Mouse (Mus musculus): ENCODE results near the gene Amotl1. TPM values are rescaled to one million over a fixed set of nuclear protein-coding genes. Genes with fewer than 3 reads are reported as not detected.

Gene Amotl1
- polyA plus RNA-seq, 1 experiment = not detected

DNA sequence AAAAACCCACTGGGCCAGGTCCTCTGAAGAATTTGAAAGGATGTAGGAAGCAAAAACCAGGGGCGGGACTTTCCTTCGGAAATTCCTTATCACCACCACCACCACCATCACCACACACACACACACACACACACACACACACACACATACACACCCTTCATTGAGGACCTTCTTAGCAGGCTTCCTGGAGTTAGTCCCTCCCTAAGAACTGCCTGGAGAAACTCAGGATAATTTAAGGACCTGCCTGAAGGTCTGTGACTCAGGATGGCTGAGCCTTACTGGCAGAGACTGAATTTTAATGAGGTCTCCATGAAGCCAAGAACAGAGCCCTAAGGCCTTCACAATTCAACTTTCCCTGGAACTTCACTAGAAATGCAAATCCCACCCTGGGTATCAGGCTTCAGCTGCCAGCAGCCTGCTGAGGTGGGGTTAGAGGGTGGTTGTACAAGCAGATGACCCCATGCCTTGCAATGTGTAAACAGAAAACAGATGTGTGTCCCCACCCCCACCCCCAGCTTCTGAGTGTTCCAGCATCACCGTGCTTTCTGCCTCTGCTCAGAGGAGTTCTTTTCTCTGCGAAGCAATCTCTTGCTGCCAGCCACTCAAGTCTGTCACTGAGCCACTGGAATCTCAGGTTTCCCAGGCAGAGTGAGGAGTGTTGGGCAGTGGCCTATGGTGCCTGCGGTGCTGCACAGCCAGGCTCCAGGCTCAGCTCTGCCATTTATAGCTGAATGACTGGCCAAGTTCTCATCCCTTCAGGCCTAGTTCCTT lies 2.4 kb downstream of the Amotl1 start:
- Histone ChIP-seq H3K4me3 (replicated peaks) (no peak overlapping the region), H3K36me3 (replicated peaks; ENCODE audit: low read length) (no peaks in the 10 kb centered on the region), H3K4me1 (peaks cover 19% of the 10 kb centered on the region), H3K27me3 (replicated peaks) (peaks cover 83% of the 10 kb centered on the region), H3K9me3 (peaks cover 10% of the 10 kb centered on the region)
- TF ChIP-seq FLI1 (IDR thresholded peaks at IDR 0.05; ENCODE audit: low read length) (no peak), GATA1 (IDR thresholded peaks at IDR 0.05; ENCODE audit: borderline replicate concordance, low read length) (no peak)

DNA sequence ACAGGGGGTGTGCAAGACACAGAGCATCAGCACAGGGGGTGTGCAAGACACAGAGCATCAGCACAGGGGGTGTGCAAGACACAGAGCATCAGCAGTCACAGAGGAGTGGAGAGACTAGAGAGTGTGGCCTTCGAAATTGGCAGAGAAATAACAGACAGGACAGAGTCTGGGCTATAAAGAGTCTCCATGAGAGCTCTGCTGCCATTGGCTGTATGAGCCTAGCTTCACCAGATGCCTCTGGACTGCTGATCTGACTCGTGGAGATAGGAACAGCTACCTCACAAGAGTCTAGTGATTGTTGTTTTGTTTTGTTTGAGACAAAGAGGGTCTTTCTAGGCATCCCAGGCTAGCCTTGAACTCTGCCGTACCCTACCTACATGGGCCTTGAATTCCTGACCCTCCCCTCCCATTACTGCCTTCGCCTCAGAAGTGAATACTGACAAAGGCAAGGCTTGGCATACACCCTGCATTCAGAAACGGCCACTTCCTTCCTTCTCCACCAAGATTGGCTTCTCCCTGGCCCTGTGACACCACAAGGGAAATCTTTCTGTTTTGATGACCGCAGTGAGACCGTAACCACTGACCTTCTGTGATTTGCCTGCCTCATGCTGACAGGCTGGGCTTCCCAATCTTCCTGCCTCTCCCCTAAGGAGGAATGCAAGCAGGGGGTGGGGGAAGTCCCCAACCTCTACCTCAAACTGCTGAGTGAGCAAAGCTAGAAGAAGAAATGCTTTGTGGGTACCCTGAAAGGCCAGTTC lies 3.4 kb downstream of the Amotl1 start:
- H3K27me3 ChIP-seq (replicated peaks) = peaks cover 89% of the 10 kb centered on the region
- TF ChIP-seq FLI1 (IDR thresholded peaks at IDR 0.05; ENCODE audit: low read length) (no peak), GATA1 (IDR thresholded peaks at IDR 0.05; ENCODE audit: borderline replicate concordance, low read length) (no peak)
- H3K4me3 ChIP-seq (replicated peaks) = peak overlapping the region; percentile 7
- H3K4me1 ChIP-seq = peaks cover 19% of the 10 kb centered on the region
- H3K36me3 ChIP-seq (replicated peaks; ENCODE audit: low read length) = no peaks in the 10 kb centered on the region
- H3K9me3 ChIP-seq = peaks cover 7% of the 10 kb centered on the region

DNA sequence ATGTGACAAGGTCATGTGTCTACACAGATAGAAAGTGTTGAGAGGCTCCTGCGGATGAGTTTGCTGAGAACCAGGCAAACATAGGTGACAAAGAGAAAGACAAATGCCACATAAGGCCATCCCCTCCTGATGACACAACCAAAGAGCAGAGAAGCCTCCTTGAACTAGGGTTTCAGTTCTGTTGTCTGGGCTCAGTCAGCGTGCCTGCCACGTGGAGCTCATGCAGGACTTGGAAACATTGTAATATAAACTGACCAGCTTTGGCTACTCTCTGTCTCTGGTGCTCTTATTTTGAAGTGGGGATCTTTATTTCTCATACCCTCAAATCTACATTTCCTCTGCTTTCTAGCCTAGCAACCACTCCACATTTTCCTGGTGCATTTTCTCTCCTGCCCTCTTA lies 8.6 kb downstream of the Amotl1 start:
- Histone ChIP-seq H3K4me1 (peaks cover 4% of the 10 kb centered on the region; the same call in 1 of the 2 replicates), H3K27me3 (replicated peaks) (peaks cover 94% of the 10 kb centered on the region), H3K9me3 (no peaks in the 10 kb centered on the region), H3K36me3 (replicated peaks; ENCODE audit: low read length) (no peaks in the 10 kb centered on the region), H3K4me3 (replicated peaks) (no peak overlapping the region)
- no peak for TF ChIP-seq GATA1 (IDR thresholded peaks at IDR 0.05; ENCODE audit: borderline replicate concordance, low read length)
- no peak for TF ChIP-seq FLI1 (IDR thresholded peaks at IDR 0.05; ENCODE audit: low read length)

DNA sequence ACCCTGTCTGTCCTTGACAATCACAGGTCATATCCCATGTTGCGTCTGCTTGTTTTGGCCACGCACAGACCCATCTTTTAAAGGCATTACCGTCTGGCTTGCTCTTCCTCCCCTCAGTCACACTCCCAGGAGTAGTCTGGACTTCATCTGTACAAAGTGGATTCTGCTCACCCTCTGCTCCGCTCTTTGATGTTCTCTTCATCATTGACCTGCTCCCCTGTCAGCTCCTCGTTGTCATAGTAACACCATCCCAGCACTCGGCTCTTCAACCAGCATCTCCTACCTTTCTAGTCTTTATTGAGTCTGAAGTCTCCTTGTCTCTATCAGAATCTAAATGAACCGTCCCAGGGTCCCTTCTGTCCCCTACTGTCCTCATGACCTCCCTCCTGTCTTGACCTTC lies 9.3 kb downstream of the Amotl1 start:
- no peak overlapping the region for H3K4me3 ChIP-seq (replicated peaks)
- no peaks in the 10 kb centered on the region for H3K4me1 ChIP-seq
- TF ChIP-seq FLI1 (IDR thresholded peaks at IDR 0.05; ENCODE audit: low read length) (no peak), GATA1 (IDR thresholded peaks at IDR 0.05; ENCODE audit: borderline replicate concordance, low read length) (no peak)
- no peaks in the 10 kb centered on the region for H3K9me3 ChIP-seq
- peaks cover 92% of the 10 kb centered on the region for H3K27me3 ChIP-seq (replicated peaks)
- no peaks in the 10 kb centered on the region for H3K36me3 ChIP-seq (replicated peaks; ENCODE audit: low read length)

DNA sequence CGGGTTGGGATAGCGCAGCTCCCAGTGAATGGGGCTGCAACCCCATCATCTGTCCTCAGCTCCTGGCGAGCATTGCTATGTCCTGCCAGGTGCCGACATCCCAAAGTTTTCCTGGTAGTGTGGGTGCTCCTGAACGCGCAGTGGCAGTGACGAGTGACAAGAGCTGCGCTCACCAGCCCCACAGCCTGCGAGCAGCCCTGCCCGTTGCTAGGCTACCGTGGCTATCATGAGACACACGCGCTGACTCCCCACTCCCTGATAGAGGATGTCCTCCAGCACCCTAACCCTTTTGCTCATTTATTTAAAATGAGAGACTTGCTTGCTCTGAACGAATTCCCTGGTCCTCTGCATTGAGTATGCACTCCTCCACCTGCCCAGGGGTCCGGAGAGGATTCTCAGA lies 10.7 kb downstream of the Amotl1 start:
- no peaks in the 10 kb centered on the region for H3K36me3 ChIP-seq (replicated peaks; ENCODE audit: low read length)
- peaks cover 88% of the 10 kb centered on the region for H3K27me3 ChIP-seq (replicated peaks)
- H3K4me1 ChIP-seq = no peaks in the 10 kb centered on the region
- H3K4me3 ChIP-seq (replicated peaks) = no peak overlapping the region
- H3K9me3 ChIP-seq = peaks cover 1% of the 10 kb centered on the region
- TF ChIP-seq FLI1 (IDR thresholded peaks at IDR 0.05; ENCODE audit: low read length) (no peak), GATA1 (IDR thresholded peaks at IDR 0.05; ENCODE audit: borderline replicate concordance, low read length) (no peak)

DNA sequence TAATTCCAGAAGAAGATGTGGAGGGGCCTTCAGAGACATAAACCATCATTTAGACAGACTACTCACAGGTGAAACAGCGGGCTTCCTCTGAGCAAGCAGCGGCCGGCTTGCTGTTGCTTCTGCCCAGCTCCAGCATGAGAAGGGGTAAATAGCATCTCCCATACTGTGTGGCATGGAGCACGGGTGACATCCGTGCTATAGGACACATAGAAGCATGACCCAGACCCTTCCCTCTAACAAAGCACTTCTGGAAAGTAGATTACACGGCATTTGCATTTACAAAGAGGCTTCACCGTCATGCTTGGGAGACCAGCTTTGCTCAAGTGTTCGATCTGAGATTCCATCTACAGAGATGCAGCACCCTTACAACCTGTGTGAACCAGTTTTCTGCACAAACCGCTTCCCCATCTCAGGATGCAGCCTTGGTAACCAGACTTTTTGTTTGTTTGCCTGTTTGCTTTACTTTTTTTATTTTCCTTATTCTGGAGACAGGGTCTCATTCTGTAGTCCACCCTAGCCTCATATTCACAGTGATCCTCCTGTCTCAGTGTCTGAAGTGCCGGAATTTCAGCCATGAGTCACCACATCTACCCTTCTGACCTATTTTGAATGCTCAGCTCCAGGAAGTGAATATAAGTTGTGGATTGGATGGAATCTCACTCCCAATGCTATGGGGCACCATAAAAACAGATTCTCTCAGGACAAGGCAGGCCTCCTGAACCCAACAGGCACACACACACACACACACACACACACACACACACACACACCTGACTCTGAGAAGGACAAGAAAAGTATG lies 12.3 kb downstream of the Amotl1 start:
- no peak overlapping the region for H3K4me3 ChIP-seq (replicated peaks)
- no peak for TF ChIP-seq GATA1 (IDR thresholded peaks at IDR 0.05; ENCODE audit: borderline replicate concordance, low read length)
- TF ChIP-seq FLI1 (IDR thresholded peaks at IDR 0.05; ENCODE audit: low read length) = no peak
- H3K36me3 ChIP-seq (replicated peaks; ENCODE audit: low read length) = no peaks in the 10 kb centered on the region
- no peaks in the 10 kb centered on the region for H3K4me1 ChIP-seq
- peaks cover 8% of the 10 kb centered on the region for H3K9me3 ChIP-seq
- H3K27me3 ChIP-seq (replicated peaks) = peaks cover 78% of the 10 kb centered on the region

DNA sequence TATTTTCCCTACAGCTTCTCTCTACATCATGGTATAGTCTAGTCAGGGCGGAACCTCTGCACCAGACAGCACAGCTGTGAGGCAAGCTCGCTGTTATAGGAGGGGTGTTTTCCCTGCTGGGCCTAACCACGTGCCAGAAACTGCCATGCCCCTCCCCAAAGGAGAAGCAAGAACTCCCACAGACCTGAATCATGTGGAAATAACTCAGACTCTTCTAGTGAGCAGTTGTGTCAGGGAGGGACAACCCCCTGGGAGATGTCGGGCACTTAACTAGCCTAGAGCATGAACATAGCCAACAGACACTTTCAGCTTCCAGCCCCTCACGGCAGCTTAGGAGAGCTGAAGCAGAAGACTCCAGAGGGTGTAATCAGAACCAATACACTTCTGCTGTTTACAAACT lies 13.1 kb downstream of the Amotl1 start:
- H3K36me3 ChIP-seq (replicated peaks; ENCODE audit: low read length) = no peaks in the 10 kb centered on the region
- TF ChIP-seq FLI1 (IDR thresholded peaks at IDR 0.05; ENCODE audit: low read length) (no peak), GATA1 (IDR thresholded peaks at IDR 0.05; ENCODE audit: borderline replicate concordance, low read length) (no peak)
- no peaks in the 10 kb centered on the region for H3K4me1 ChIP-seq
- H3K9me3 ChIP-seq = peaks cover 8% of the 10 kb centered on the region
- peaks cover 77% of the 10 kb centered on the region for H3K27me3 ChIP-seq (replicated peaks)
- H3K4me3 ChIP-seq (replicated peaks) = no peak overlapping the region

DNA sequence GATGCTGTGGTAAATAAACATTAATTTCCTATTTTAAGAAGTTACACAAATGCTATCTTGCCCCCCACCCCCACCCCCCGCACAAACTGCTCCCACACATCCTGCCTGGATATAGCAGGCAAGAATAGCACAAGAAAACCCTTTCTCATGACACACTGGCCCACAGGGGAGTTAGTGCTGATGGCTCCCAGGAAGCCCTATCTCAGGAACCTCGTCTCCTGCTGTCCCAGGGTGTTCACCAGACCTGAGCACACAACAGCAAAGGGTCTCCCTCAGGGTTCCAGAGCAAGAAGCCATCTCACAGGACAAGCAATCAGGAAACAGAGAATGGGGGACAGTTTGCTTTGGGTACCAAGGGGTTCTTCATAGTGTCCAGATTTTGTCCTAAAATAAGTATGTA lies 17.3 kb downstream of the Amotl1 start:
- no peaks in the 10 kb centered on the region for H3K36me3 ChIP-seq (replicated peaks; ENCODE audit: low read length)
- peaks cover 75% of the 10 kb centered on the region for H3K27me3 ChIP-seq (replicated peaks)
- H3K9me3 ChIP-seq = peaks cover 8% of the 10 kb centered on the region
- TF ChIP-seq FLI1 (IDR thresholded peaks at IDR 0.05; ENCODE audit: low read length) (no peak), GATA1 (IDR thresholded peaks at IDR 0.05; ENCODE audit: borderline replicate concordance, low read length) (no peak)
- no peaks in the 10 kb centered on the region for H3K4me1 ChIP-seq
- H3K4me3 ChIP-seq (replicated peaks) = no peak overlapping the region

DNA sequence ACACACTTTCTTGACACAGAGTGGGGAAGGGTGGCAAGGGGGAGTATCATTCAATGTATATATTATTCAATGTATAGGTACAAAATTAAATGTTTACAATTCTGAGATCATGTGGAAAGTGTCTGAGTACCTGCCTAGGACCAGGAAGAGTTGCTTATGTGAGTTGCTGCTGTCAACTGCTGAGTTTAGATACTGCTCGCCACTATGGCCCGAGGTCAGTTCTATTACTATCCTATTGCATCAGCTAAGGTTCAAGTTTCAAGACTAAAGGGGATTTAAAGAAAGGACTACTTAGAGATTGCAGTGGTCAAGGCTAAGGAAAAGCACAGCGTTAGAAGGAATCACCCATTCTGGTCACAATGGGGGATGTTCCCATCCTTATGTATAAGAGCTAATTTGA lies 18.9 kb downstream of the Amotl1 start:
- H3K27me3 ChIP-seq (replicated peaks) = peaks cover 67% of the 10 kb centered on the region
- H3K9me3 ChIP-seq = peaks cover 8% of the 10 kb centered on the region
- no peaks in the 10 kb centered on the region for H3K36me3 ChIP-seq (replicated peaks; ENCODE audit: low read length)
- no peak overlapping the region for H3K4me3 ChIP-seq (replicated peaks)
- H3K4me1 ChIP-seq = no peaks in the 10 kb centered on the region
- TF ChIP-seq FLI1 (IDR thresholded peaks at IDR 0.05; ENCODE audit: low read length) = no peak
